In genomic region chr7:142284023-142284591, GRCm38 (mm10) we compare ENCODE assay signal across 8 mouse cellular contexts. TPM values are rescaled to one million over a fixed set of nuclear protein-coding genes. Genes with fewer than 3 reads are reported as not detected.
DNase-seq lines count a peak whose midpoint lies in the region; ATAC-seq and TF ChIP-seq lines count a peak whose summit lies in the region.

No protein-coding gene starts in this region.

- peak overlapping the region; percentile 45 for H3K4me3 ChIP-seq in hindbrain, embryonic 11.5 days (ENCODE audit: low read depth, low read length)

- no peaks in the 10 kb centered on the region for H3K36me3 ChIP-seq in hindbrain, embryonic 11.5 days (ENCODE audit: control insufficient read depth, insufficient read depth, low read length)

- DNase-seq in Patski (ENCODE audit: low read depth, low spot score), result no peak
- peak; percentile 46 for DNase-seq in cerebellum, adult 8-10 months
- peak; percentile 77 for DNase-seq in hindbrain, embryonic 11.5 days (ENCODE audit: low spot score)
- DNase-seq in layer of hippocampus, postnatal 14 days (ENCODE audit: low spot score in 2 of 2), result peak; percentile 36 to 48
- peak; percentile 45 for DNase-seq in lung, postnatal 25 days (ENCODE audit: low spot score)
- peak; percentile 22 for DNase-seq in retina, adult 2 months (ENCODE audit: low read depth, low spot score)
- DNase-seq in thymus, postnatal 36 days, result peak; percentile 64 to 65

- WGBS in hindbrain, embryonic 11.5 days, result under 1% methylated on average over 38 of the region's 38 CpGs

- ATAC-seq in Patski, result peak; percentile 73
- ATAC-seq in frontal cortex, adult (ENCODE audit: low TSS enrichment), result peak; percentile 76; the same call in 1 of the 2 replicates
- ATAC-seq in hindbrain, embryonic 11.5 days (ENCODE audit: low FRiP score), result peak; percentile 77

- peak overlapping the region; percentile 59 for H3K9ac ChIP-seq in hindbrain, embryonic 11.5 days (ENCODE audit: low read depth, low read length)

- peaks cover 5% of the 10 kb centered on the region for H3K27me3 ChIP-seq in Patski
- H3K27me3 ChIP-seq in hindbrain, embryonic 11.5 days (ENCODE audit: control insufficient read depth, insufficient read depth, low read length), result peaks cover 9% of the 10 kb centered on the region

- POLR2A ChIA-PET in Patski (lab: Charles Lee), result no interaction called here

- CTCF ChIA-PET in Patski (lab: Charles Lee), result interaction anchor here (1.0 to 1.7 kb wide), 7 partner anchors 8 to 35 kb away, joined by 3 to 8 read pairs (median 5); no protein-coding TSS in a partner anchor

- peak overlapping the region; percentile 54; the same call in 1 of the 2 replicates for H3K27ac ChIP-seq in hindbrain, embryonic 11.5 days (ENCODE audit: low read depth, low read length)

- no peak for TF ChIP-seq CTCF in Patski (IDR thresholded peaks at IDR 0.05)

- H3K4me1 ChIP-seq in hindbrain, embryonic 11.5 days (replicated peaks; ENCODE audit: control insufficient read depth, insufficient read depth, low read length), result no peaks in the 10 kb centered on the region

- in situ Hi-C loops in Patski (cut with MboI; ENCODE audit: low pct_unique_long_range_greater_than_20kb), result no loop called here

- H3K9me3 ChIP-seq in hindbrain, embryonic 11.5 days (ENCODE audit: control insufficient read depth, low read length), result no peaks in the 10 kb centered on the region

- peak overlapping the region; percentile 74 for H3K4me2 ChIP-seq in hindbrain, embryonic 11.5 days (replicated peaks; ENCODE audit: low read depth, low read length)

RNA-seq across cellular contexts. Expression of gene Gm4559, which starts 9.9 kb away (rescaled TPM):
- not detected for polyA plus RNA-seq in Patski (2021)
- not detected in 2 replicates for polyA plus RNA-seq in hindbrain, embryonic 11.5 days (2014; fragmentation: Nextera tagmentation; extraction: Ambion mirVana)
- not detected for total RNA-seq in layer of hippocampus, postnatal 14 days (2021)

RNA-seq across cellular contexts. Expression of gene Krtap5-1, which starts 12.8 kb away (rescaled TPM):
- polyA plus RNA-seq in Patski (2021), result not detected
- not detected in 2 replicates for polyA plus RNA-seq in hindbrain, embryonic 11.5 days (2014; fragmentation: Nextera tagmentation; extraction: Ambion mirVana)
- not detected for total RNA-seq in layer of hippocampus, postnatal 14 days (2021)

RNA-seq across cellular contexts. Expression of gene Krtap5-4, which starts 19.2 kb away (rescaled TPM):
- polyA plus RNA-seq in Patski (2021), result not detected
- not detected in 2 replicates for polyA plus RNA-seq in hindbrain, embryonic 11.5 days (2014; fragmentation: Nextera tagmentation; extraction: Ambion mirVana)
- not detected for total RNA-seq in layer of hippocampus, postnatal 14 days (2021)

RNA-seq across cellular contexts. Expression of gene Gm2431, which starts 26.0 kb away (rescaled TPM):
- polyA plus RNA-seq in Patski (2021), result not detected
- polyA plus RNA-seq in hindbrain, embryonic 11.5 days (2014; fragmentation: Nextera tagmentation; extraction: Ambion mirVana), result not detected in 2 replicates
- total RNA-seq in layer of hippocampus, postnatal 14 days (2021), result not detected

RNA-seq across cellular contexts. Expression of gene Gm40460, which starts 43.2 kb away (rescaled TPM):
- polyA plus RNA-seq in Patski (2021), result not detected
- not detected in 2 replicates for polyA plus RNA-seq in hindbrain, embryonic 11.5 days (2014; fragmentation: Nextera tagmentation; extraction: Ambion mirVana)
- not detected for total RNA-seq in layer of hippocampus, postnatal 14 days (2021)
